8 mouse cellular contexts compared by ENCODE assay signal in genomic region chr16:33859988-33860700, GRCm38 (mm10). TPM values are rescaled to one million over a fixed set of nuclear protein-coding genes. Genes with fewer than 3 reads are reported as not detected.
DNase-seq lines count a peak whose midpoint lies in the region; ATAC-seq and TF ChIP-seq lines count a peak whose summit lies in the region.

No protein-coding gene starts in this region.

- H3K79me2 ChIP-seq in myocyte (ENCODE audit: control insufficient read depth, insufficient read depth): peaks cover 24% of the 10 kb centered on the region

- WGBS in forebrain, embryonic 10.5 days: 43% methylated on average over 14 of the region's 14 CpGs
- WGBS in heart, embryonic 13.5 days: 44% methylated on average over 14 of the region's 14 CpGs
- WGBS in kidney, embryonic 16.5 days: 51% methylated on average over 14 of the region's 14 CpGs
- WGBS in limb, embryonic 15.5 days: 46% methylated on average over 14 of the region's 14 CpGs

- H3K36me3 ChIP-seq in forebrain, embryonic 10.5 days (replicated peaks): no peaks in the 10 kb centered on the region
- H3K36me3 ChIP-seq in heart, embryonic 13.5 days: no peaks in the 10 kb centered on the region
- H3K36me3 ChIP-seq in kidney, embryonic 16.5 days (ENCODE audit: insufficient read depth, low read length): no peaks in the 10 kb centered on the region
- no peaks in the 10 kb centered on the region for H3K36me3 ChIP-seq in limb, embryonic 15.5 days
- H3K36me3 ChIP-seq in myocyte (ENCODE audit: control insufficient read depth, insufficient read depth): no peaks in the 10 kb centered on the region

- H3K27me3 ChIP-seq in forebrain, embryonic 10.5 days (ENCODE audit: poor library complexity, severe bottlenecking): no peaks in the 10 kb centered on the region
- no peaks in the 10 kb centered on the region for H3K27me3 ChIP-seq in heart, embryonic 13.5 days (replicated peaks)
- no peaks in the 10 kb centered on the region for H3K27me3 ChIP-seq in kidney, embryonic 16.5 days (ENCODE audit: insufficient read depth, low read length)
- H3K27me3 ChIP-seq in limb, embryonic 15.5 days: no peaks in the 10 kb centered on the region
- no peaks in the 10 kb centered on the region for H3K27me3 ChIP-seq in myocyte (ENCODE audit: control insufficient read depth, insufficient read depth, insufficient read length)

- peak overlapping the region; percentile 45; the same call in 1 of the 2 replicates for H3K9ac ChIP-seq in heart, embryonic 13.5 days
- H3K9ac ChIP-seq in kidney, embryonic 16.5 days (replicated peaks; ENCODE audit: low read length): no peak overlapping the region
- no peak overlapping the region for H3K9ac ChIP-seq in limb, embryonic 15.5 days

- DNase-seq in 3T3-L1 (ENCODE audit: low read depth, low spot score): peak; percentile 64
- DNase-seq in adrenal gland, postnatal 10 days: peak; percentile 94
- no peak for DNase-seq in forebrain, embryonic 10.5 days (ENCODE audit: extremely low spot score, low spot score)

- H3K4me2 ChIP-seq in heart, embryonic 13.5 days: peak overlapping the region; percentile 51
- 0 out of 2 replicates have a peak overlapping the region, but pooled peaks have one; percentile 3 for H3K4me2 ChIP-seq in kidney, embryonic 16.5 days (replicated peaks; ENCODE audit: low read depth, low read length)
- H3K4me2 ChIP-seq in limb, embryonic 15.5 days: no peak overlapping the region
- H3K4me2 ChIP-seq in myocyte (ENCODE audit: low read depth): peak overlapping the region; percentile 40

- 0 out of 2 replicates have a peak, but pooled peaks have one; percentile 34 for ATAC-seq in heart, embryonic 13.5 days (ENCODE audit: extremely low read depth, insufficient number of reproducible peaks, low FRiP score, low TSS enrichment)
- ATAC-seq in kidney, embryonic 16.5 days (ENCODE audit: low FRiP score, low TSS enrichment): 0 out of 2 replicates have a peak, but pooled peaks have one; percentile 39
- ATAC-seq in limb, embryonic 15.5 days (ENCODE audit: insufficient number of reproducible peaks, low FRiP score, low TSS enrichment, low read depth): no peak
- no peak for ATAC-seq in inflammation-experienced regulatory T-cells, adult 6 months

- no peak for TF ChIP-seq POLR2A in myocyte (IDR thresholded peaks at IDR 0.05; ENCODE audit: insufficient read length, low read depth)

- H3ac ChIP-seq in myocyte (ENCODE audit: control insufficient read depth, insufficient read length): no peak overlapping the region

- H3K27ac ChIP-seq in forebrain, embryonic 10.5 days: 0 out of 2 replicates have a peak overlapping the region, but pooled peaks have one; percentile 57
- H3K27ac ChIP-seq in heart, embryonic 13.5 days (replicated peaks): peak overlapping the region; percentile 59
- 0 out of 2 replicates have a peak overlapping the region, but pooled peaks have one; percentile 15 for H3K27ac ChIP-seq in kidney, embryonic 16.5 days (ENCODE audit: low read length)
- peak overlapping the region; percentile 12; the same call in 1 of the 2 replicates for H3K27ac ChIP-seq in limb, embryonic 15.5 days

- peak overlapping the region; percentile 33 for H3K4me3 ChIP-seq in forebrain, embryonic 10.5 days
- peak overlapping the region; percentile 32 for H3K4me3 ChIP-seq in heart, embryonic 13.5 days
- H3K4me3 ChIP-seq in kidney, embryonic 16.5 days (ENCODE audit: low read length): no peak overlapping the region
- H3K4me3 ChIP-seq in limb, embryonic 15.5 days: no peak overlapping the region
- H3K4me3 ChIP-seq in myocyte: no peak overlapping the region

- H3K9me3 ChIP-seq in forebrain, embryonic 10.5 days: no peaks in the 10 kb centered on the region
- H3K9me3 ChIP-seq in heart, embryonic 13.5 days: no peaks in the 10 kb centered on the region
- no peaks in the 10 kb centered on the region for H3K9me3 ChIP-seq in kidney, embryonic 16.5 days (ENCODE audit: low read length)
- H3K9me3 ChIP-seq in limb, embryonic 15.5 days: no peaks in the 10 kb centered on the region

- H3K4me1 ChIP-seq in forebrain, embryonic 10.5 days: peaks cover 9% of the 10 kb centered on the region
- H3K4me1 ChIP-seq in heart, embryonic 13.5 days: peaks cover 34% of the 10 kb centered on the region
- H3K4me1 ChIP-seq in kidney, embryonic 16.5 days (ENCODE audit: insufficient read depth, low read length): peaks cover 8% of the 10 kb centered on the region; the same call in 1 of the 2 replicates
- peaks cover 7% of the 10 kb centered on the region; the same call in 1 of the 2 replicates for H3K4me1 ChIP-seq in limb, embryonic 15.5 days

TF ChIP-seq in myocyte, 11 proteins besides CTCF, POLR2A, EP300 and RAD21:
- TF ChIP-seq CEBPB (IDR thresholded peaks at IDR 0.05; ENCODE audit: insufficient read depth, poor library complexity, severe bottlenecking) (no peak), POLR2AphosphoS2 (IDR thresholded peaks at IDR 0.05; ENCODE audit: insufficient read length, low read depth) (no peak), MYOG (IDR thresholded peaks at IDR 0.05; ENCODE audit: control insufficient read depth in 1 of 3, insufficient read depth in 1 of 3, insufficient read length in 2 of 3, low read depth in 2 of 3) (peak in 1 of 3 experiments; percentile 10)

RNA-seq across cellular contexts. Expression of gene Itgb5, which starts 30.7 kb away (rescaled TPM):
- 100 to 1,000 TPM; 106 to 114 TPM for total RNA-seq in adrenal gland, postnatal 10 days (2021)
- polyA plus RNA-seq in forebrain, embryonic 10.5 days (2016; fragmentation: Nextera tagmentation; extraction: Ambion mirVana): 10.6 and 14.3 TPM in 2 replicates
- 37.6 and 49.0 TPM in 2 replicates for polyA plus RNA-seq in heart, embryonic 13.5 days (2015; fragmentation: Nextera tagmentation; extraction: Ambion mirVana)
- polyA plus RNA-seq in kidney, embryonic 16.5 days (2015; fragmentation: Nextera tagmentation; extraction: Ambion mirVana): 14.1 and 16.8 TPM in 2 replicates
- polyA plus RNA-seq in limb, embryonic 15.5 days (2015; fragmentation: Nextera tagmentation; extraction: Ambion mirVana): 74.9 and 77.5 TPM in 2 replicates
- polyA plus RNA-seq in myocyte (2012; fragmentation: generic; extraction: Trizol): 114 TPM
- 1 to 10 TPM; 1.3 to 2.8 (median 1.7) TPM for polyA plus RNA-seq in inflammation-experienced regulatory T-cells, adult 6 months (2017; shearing (Covaris generic))

Comparison
In these comparisons a context has a peak if more than half of its experiments do, and no peak if none do; other contexts are left out.
1. H3K4me3 ChIP-seq: peak in forebrain, embryonic 10.5 days (single experiment) and heart, embryonic 13.5 days (single experiment); none in kidney, embryonic 16.5 days (single experiment), limb, embryonic 15.5 days (single experiment) and myocyte (single experiment).
2. ATAC-seq: peak in heart, embryonic 13.5 days (single experiment) and kidney, embryonic 16.5 days (single experiment); none in limb, embryonic 15.5 days (single experiment) and inflammation-experienced regulatory T-cells, adult 6 months (single experiment).
3. Peak in every context shown above with its lines, with median percentiles within 50 percentile points of each other: H3K27ac ChIP-seq.